Mouse (Mus musculus) myocyte (in vitro differentiated cells): ENCODE measurements around the gene Adat3. TPM values are rescaled to one million over a fixed set of nuclear protein-coding genes. Genes with fewer than 3 reads are reported as not detected.
"Not testable (repeated sequence)": the region's sequence is repeated elsewhere in the genome, so short reads cannot be mapped to it uniquely, and the experiment has no call there.

ENCODE experiments used
- H3K27me3 ChIP-seq: one replicate; pipeline ENCODE4 v1.6.1; 2011; ENCODE audit not compliant: control insufficient read depth, insufficient read depth, insufficient read length
- H3K36me3 ChIP-seq: one replicate; pipeline ENCODE4 v1.6.1; 2011; ENCODE audit not compliant: control insufficient read depth, insufficient read depth
- H3K4me2 ChIP-seq: one replicate; pipeline ENCODE4 v1.6.1; 2011; ENCODE audit warnings: low read depth, control low read depth
- H3K4me3 ChIP-seq: one replicate; pipeline ENCODE4 v1.5.1; 2011; ENCODE audit warnings: mild to moderate bottlenecking, control low read depth, moderate library complexity
- H3K79me2 ChIP-seq: one replicate; pipeline ENCODE4 v1.6.1; 2011; ENCODE audit not compliant: control insufficient read depth, insufficient read depth
- H3ac ChIP-seq: one replicate; pipeline ENCODE4 v1.6.1; 2011; ENCODE audit not compliant: control insufficient read depth, insufficient read length
- CEBPB ChIP-seq: IDR thresholded peaks from 2 replicates; pipeline ENCODE4 v1.6.1; 2011; ENCODE audit warnings: mild to moderate bottlenecking, moderate library complexity; ENCODE audit not compliant: poor library complexity, insufficient read depth, severe bottlenecking
- E2F4 ChIP-seq: IDR thresholded peaks from one replicate; pipeline ENCODE4 v1.6.1; 2011; ENCODE audit warnings: mild to moderate bottlenecking, control low read depth, moderate library complexity; ENCODE audit not compliant: insufficient read depth
- MAX ChIP-seq: IDR thresholded peaks from one replicate; pipeline ENCODE4 v1.6.1; 2011; ENCODE audit warnings: low read depth, mild to moderate bottlenecking, control low read depth
- MYOD1 ChIP-seq, 3 experiments: IDR thresholded peaks; one replicate each; pipeline ENCODE4 v1.6.1; 2011; ENCODE audit warnings: control low read depth in 2 of 3, low read depth in 2 of 3, mild to moderate bottlenecking in 2 of 3, moderate library complexity in 1 of 3; ENCODE audit not compliant: insufficient read length in 2 of 3, control insufficient read depth in 1 of 3
- MYOG ChIP-seq, 3 experiments: IDR thresholded peaks; one replicate each; pipeline ENCODE4 v1.6.1; 2011; ENCODE audit warnings: control low read depth in 2 of 3, low read depth in 2 of 3, mild to moderate bottlenecking in 2 of 3; ENCODE audit not compliant: insufficient read length in 2 of 3, control insufficient read depth in 1 of 3, insufficient read depth in 1 of 3
- POLR2A ChIP-seq: IDR thresholded peaks from one replicate; pipeline ENCODE4 v1.6.1; 2011; ENCODE audit warnings: low read depth, mild to moderate bottlenecking, control low read depth, moderate library complexity; ENCODE audit not compliant: insufficient read length
- POLR2AphosphoS2 ChIP-seq: IDR thresholded peaks from one replicate; pipeline ENCODE4 v1.6.1; 2011; ENCODE audit warnings: low read depth, control low read depth; ENCODE audit not compliant: insufficient read length
- REST ChIP-seq: IDR thresholded peaks from one replicate; pipeline ENCODE4 v1.6.1; 2011; ENCODE audit warnings: mild to moderate bottlenecking, control low read depth, moderate library complexity; ENCODE audit not compliant: insufficient read depth, insufficient read length
- SRF ChIP-seq: IDR thresholded peaks from one replicate; pipeline ENCODE4 v1.6.1; 2011; ENCODE audit warnings: low read depth; ENCODE audit not compliant: control insufficient read depth, insufficient read length
- TCF12 ChIP-seq: IDR thresholded peaks from one replicate; pipeline ENCODE4 v1.6.1; 2011; ENCODE audit warnings: mild to moderate bottlenecking, control low read depth; ENCODE audit not compliant: poor library complexity, insufficient read depth, severe bottlenecking
- TCF3 ChIP-seq: IDR thresholded peaks from one replicate; pipeline ENCODE4 v1.6.1; 2011; ENCODE audit warnings: low read depth, control low read depth; ENCODE audit not compliant: insufficient read length
- USF1 ChIP-seq: IDR thresholded peaks from one replicate; pipeline ENCODE4 v1.6.1; 2011; ENCODE audit warnings: low read depth, mild to moderate bottlenecking, control low read depth, moderate library complexity
- polyA plus RNA-seq: library from polyadenylated mRNA; unstranded; fragments of >200 nt; fragmentation: generic; extraction: Trizol; gene quantifications from one replicate; pipeline ENCODE4 v1.2.1, GENCODE M21; 2012; ENCODE audit warnings: missing spikeins

Gene Adat3
- polyA plus RNA-seq, 1 experiment: 5.7 TPM

GRCm38 (mm10) chr10:80604988-80605387 lies 2.3 kb downstream of the Adat3 start:
- Histone ChIP-seq H3K27me3 (no peaks in the 10 kb centered on the region), H3ac (no peak overlapping the region), H3K36me3 (peaks cover 9% of the 10 kb centered on the region), H3K79me2 (peaks cover 37% of the 10 kb centered on the region), H3K4me2 (no peak overlapping the region), H3K4me3 (no peak overlapping the region)
- no peak for TF ChIP-seq POLR2A
- no peak for TF ChIP-seq TCF12
- TF ChIP-seq SRF: no peak
- TF ChIP-seq E2F4: no peak
- TF ChIP-seq MYOD1 (IDR thresholded peaks at IDR 0.05; ENCODE audit: control insufficient read depth in 1 of 3, insufficient read length in 2 of 3, low read depth in 2 of 3): no peak
- TF ChIP-seq CEBPB: no peak
- TF ChIP-seq TCF3: no peak
- no peak for TF ChIP-seq POLR2AphosphoS2
- TF ChIP-seq MAX: no peak
- no peak for TF ChIP-seq MYOG (IDR thresholded peaks at IDR 0.05; ENCODE audit: control insufficient read depth in 1 of 3, insufficient read depth in 1 of 3, insufficient read length in 2 of 3, low read depth in 2 of 3)
- TF ChIP-seq REST: no peak
- TF ChIP-seq USF1: no peak

- not testable (repeated sequence) for H3ac ChIP-seq, H3K36me3 ChIP-seq, H3K27me3 ChIP-seq, H3K4me2 ChIP-seq, H3K4me3 ChIP-seq
- peaks cover 37% of the 10 kb centered on the region for H3K79me2 ChIP-seq
Observed at GRCm38 (mm10) chr10:80605721-80606120, 3.0 kb downstream of the Adat3 start, which contains the start of gene Gm49322. TSS of gene Gm49322 (plus strand) at chr10:80606021.

- Histone ChIP-seq H3K27me3 (no peaks in the 10 kb centered on the region), H3K79me2 (peaks cover 37% of the 10 kb centered on the region), H3ac (no peak overlapping the region), H3K36me3 (peaks cover 9% of the 10 kb centered on the region), H3K4me3 (no peak overlapping the region), H3K4me2 (no peak overlapping the region)
- TF ChIP-seq POLR2AphosphoS2: no peak
- TF ChIP-seq CEBPB: no peak
- TF ChIP-seq TCF12: no peak
Observed at GRCm38 (mm10) chr10:80606306-80606705, 3.6 kb downstream of the Adat3 start.

- no peak for TF ChIP-seq POLR2A
- Histone ChIP-seq H3K27me3 (no peaks in the 10 kb centered on the region), H3K79me2 (peaks cover 37% of the 10 kb centered on the region), H3K4me2 (no peak overlapping the region), H3K36me3 (peaks cover 9% of the 10 kb centered on the region), H3K4me3 (no peak overlapping the region), H3ac (no peak overlapping the region)
Observed at GRCm38 (mm10) chr10:80606737-80607350, 4.2 kb downstream of the Adat3 start.

GRCm38 (mm10) chr10:80608435-80608834 lies 5.8 kb downstream of the Adat3 start:
- H3K79me2 ChIP-seq: peaks cover 33% of the 10 kb centered on the region
- no peak overlapping the region for H3ac ChIP-seq
- TF ChIP-seq REST: no peak
- TF ChIP-seq TCF12: no peak
- no peak for TF ChIP-seq POLR2A
- no peak for TF ChIP-seq POLR2AphosphoS2
- H3K27me3 ChIP-seq: no peaks in the 10 kb centered on the region
- peaks cover 14% of the 10 kb centered on the region for H3K36me3 ChIP-seq
- no peak overlapping the region for H3K4me3 ChIP-seq
- H3K4me2 ChIP-seq: no peak overlapping the region

- peaks cover 24% of the 10 kb centered on the region for H3K79me2 ChIP-seq
- H3K27me3 ChIP-seq: no peaks in the 10 kb centered on the region
- H3K4me2 ChIP-seq: no peak overlapping the region
- peaks cover 14% of the 10 kb centered on the region for H3K36me3 ChIP-seq
- no peak overlapping the region for H3K4me3 ChIP-seq
- H3ac ChIP-seq: no peak overlapping the region
- no peak for TF ChIP-seq SRF
- no peak for TF ChIP-seq REST
- TF ChIP-seq TCF3: no peak
- TF ChIP-seq MYOG (IDR thresholded peaks at IDR 0.05; ENCODE audit: control insufficient read depth in 1 of 3, insufficient read depth in 1 of 3, insufficient read length in 2 of 3, low read depth in 2 of 3): no peak
- no peak for TF ChIP-seq USF1
- no peak for TF ChIP-seq POLR2A
- TF ChIP-seq TCF12: no peak
- no peak for TF ChIP-seq CEBPB
- no peak for TF ChIP-seq POLR2AphosphoS2
- no peak for TF ChIP-seq MAX
- TF ChIP-seq MYOD1 (IDR thresholded peaks at IDR 0.05; ENCODE audit: control insufficient read depth in 1 of 3, insufficient read length in 2 of 3, low read depth in 2 of 3): no peak
- no peak for TF ChIP-seq E2F4
Observed at GRCm38 (mm10) chr10:80609269-80609924, 6.7 kb downstream of the Adat3 start.
